16 mouse cellular contexts compared by ENCODE assay signal in genomic region chr5:91308576-91308975, GRCm38 (mm10).
DNase-seq lines count a peak whose midpoint lies in the region; TF ChIP-seq lines count a peak whose summit lies in the region.
"Had no signal": no experiment of that assay in that cellular context is flagged by ENCODE, and none has a peak within 500 bp of the region (broad histone marks: within the 10 kb centered on the region; RNA-seq: fewer than 3 reads in every experiment).

No protein-coding gene starts in this region.

- no peaks in the 10 kb centered on the region for H3K4me1 ChIP-seq in kidney, adult 2 months (ENCODE audit: control insufficient read depth, insufficient read depth, low read length)
- H3K4me1 ChIP-seq: forebrain, embryonic 15.5 days; intestine, embryonic 15.5 days; liver, embryonic 12.5 days; lung, embryonic 15.5 days had no signal

- TF ChIP-seq POLR2A in kidney, adult 2 months (IDR thresholded peaks at IDR 0.05; ENCODE audit: low read depth, low read length): no peak

- no peaks in the 10 kb centered on the region for H3K27me3 ChIP-seq in kidney, adult 2 months (replicated peaks; ENCODE audit: control insufficient read depth, insufficient read depth, low read length)
- H3K27me3 ChIP-seq: forebrain, embryonic 15.5 days; intestine, embryonic 15.5 days; liver, embryonic 12.5 days; lung, embryonic 15.5 days had no signal

- peak in 1 of 2 experiments; percentile 13 for DNase-seq in layer of hippocampus, adult 2 months (ENCODE audit: low spot score in 2 of 2)
- DNase-seq in layer of hippocampus, postnatal 10 days (ENCODE audit: low spot score in 2 of 2): no peak
- DNase-seq in right cerebral cortex, adult 2 months (ENCODE audit: low spot score in 2 of 2): peak; percentile 27 to 32
- no peak for DNase-seq in right cerebral cortex, postnatal 14 days
- DNase-seq in left cerebral cortex, postnatal 25 days (ENCODE audit: low spot score in 2 of 2): peak; percentile 32 to 58
- DNase-seq in kidney, adult 2 months: no peak
- DNase-seq in gastrocnemius, adult 18-20 months (ENCODE audit: low spot score): no peak
- DNase-seq: adrenal gland, adult 8-10 months; heart, adult 11 months; spleen, adult 18-20 months; thymus, adult 18-20 months had no signal

- 38% methylated on average over 7 of the region's 7 CpGs for WGBS in kidney, adult 2 months

- peak overlapping the region; percentile 28; the same call in 1 of the 2 replicates for H3K27ac ChIP-seq in layer of hippocampus, adult 2 months
- no peak overlapping the region for H3K27ac ChIP-seq in kidney, adult 2 months (ENCODE audit: insufficient read depth, low read depth, low read length)
- H3K27ac ChIP-seq: forebrain, embryonic 15.5 days; hindbrain, embryonic 14.5 days; intestine, embryonic 15.5 days; liver, embryonic 12.5 days; lung, embryonic 15.5 days had no signal

- no peaks in the 10 kb centered on the region for H3K36me3 ChIP-seq in kidney, adult 2 months (ENCODE audit: control insufficient read depth, insufficient read depth, low read length)
- H3K36me3 ChIP-seq: forebrain, embryonic 15.5 days; intestine, embryonic 15.5 days; liver, embryonic 12.5 days; lung, embryonic 15.5 days had no signal

- no peak for TF ChIP-seq CTCF in layer of hippocampus, adult 2 months (conservative IDR thresholded peaks at IDR 0.05)
- no peak for TF ChIP-seq CTCF in kidney, adult 2 months (conservative IDR thresholded peaks at IDR 0.05; ENCODE audit: insufficient read depth, insufficient read length, low read depth, low read length)

- H3K4me3 ChIP-seq in layer of hippocampus, adult 2 months: no peak overlapping the region
- no peak overlapping the region for H3K4me3 ChIP-seq in kidney, adult 2 months (ENCODE audit: insufficient read depth, low read depth, low read length)
- H3K4me3 ChIP-seq: forebrain, embryonic 15.5 days; intestine, embryonic 15.5 days; liver, embryonic 12.5 days; lung, embryonic 15.5 days had no signal

- intact Hi-C loops in left cerebral cortex, postnatal 25 days (cut with DNase I): loop anchor here (2.0 to 10.0 kb wide), 3 partner anchors 332 to 644 kb away; no protein-coding TSS in a partner anchor

Comparison
In these comparisons a context has a peak if more than half of its experiments do, and no peak if none do; other contexts are left out.
1. DNase-seq: peak in right cerebral cortex, adult 2 months (2 of 2) and left cerebral cortex, postnatal 25 days (2 of 2); none in layer of hippocampus, postnatal 10 days (0 of 2), right cerebral cortex, postnatal 14 days (single experiment), kidney, adult 2 months (single experiment) and gastrocnemius, adult 18-20 months (single experiment).